Mouse (Mus musculus) cortical plate, adult 2 months (tissue): ENCODE results near the gene Nat10. TPM values are rescaled to one million over a fixed set of nuclear protein-coding genes. Genes with fewer than 3 reads are reported as not detected.

Source experiments
- H3K27ac ChIP-seq: fragments of 200-500 bp; 2 replicates; pipeline ENCODE4 v1.5.1; 2012; ENCODE audit warnings: low read length, control low read depth, inconsistent platforms; ENCODE audit not compliant: insufficient read depth
- H3K4me1 ChIP-seq: fragments of 200-500 bp; 2 replicates; pipeline ENCODE4 v1.6.1; 2011; ENCODE audit warnings: low read length; ENCODE audit not compliant: control insufficient read depth, insufficient read depth
- H3K4me3 ChIP-seq: fragments of 200-500 bp; 2 replicates; pipeline ENCODE4 v1.5.1; 2011; ENCODE audit warnings: mild to moderate bottlenecking, low read length, control low read depth; ENCODE audit not compliant: insufficient read depth
- CTCF ChIP-seq: fragments of 200-500 bp; IDR thresholded peaks from 2 replicates; pipeline ENCODE4 v1.5.1; 2011; ENCODE audit warnings: mild to moderate bottlenecking, control low read depth, low read length; ENCODE audit not compliant: insufficient read depth; ENCODE audit errors: extremely low read depth
- POLR2A ChIP-seq: fragments of 200-500 bp; IDR thresholded peaks from 2 replicates; pipeline ENCODE4 v1.6.1; 2011; ENCODE audit warnings: mild to moderate bottlenecking, low read length, control low read depth; ENCODE audit not compliant: insufficient read depth; ENCODE audit errors: extremely low read depth
- polyA plus RNA-seq: library from polyadenylated mRNA; depleted of rRNA; stranded (reverse); fragments of >200 nt; gene quantifications from 2 replicates; pipeline ENCODE4 v1.2.3, GENCODE M21; 2012; rRNA removed

Gene Nat10
- polyA plus RNA-seq: 45.3 and 46.7 TPM in 2 replicates

- Histone ChIP-seq H3K27ac (no peak within 1 kb of the TSS), H3K4me3 (peak within 1 kb of the TSS; percentile 65), H3K4me1 (no peaks in the 10 kb centered on the region)
- peak; percentile 81; the same call in 1 of the 2 replicates for TF ChIP-seq POLR2A
- no peak for TF ChIP-seq CTCF
These were observed at the start of gene Nat10 for GRCm38 (mm10) chr2:103760906-103761716. Nat10 (minus strand) TSS chr2:103761270.

- no peak overlapping the region for H3K27ac ChIP-seq
- no peaks in the 10 kb centered on the region for H3K4me1 ChIP-seq
- TF ChIP-seq POLR2A: no peak
- TF ChIP-seq CTCF: no peak
- no peak overlapping the region for H3K4me3 ChIP-seq
These were observed 49.3 kb upstream of the Nat10 start for GRCm38 (mm10) chr2:103810412-103810811.

GRCm38 (mm10) chr2:103808466-103808865 lies 47.4 kb upstream of the Nat10 start:
- Histone ChIP-seq H3K4me1 (no peaks in the 10 kb centered on the region), H3K27ac (no peak overlapping the region), H3K4me3 (no peak overlapping the region)
- TF ChIP-seq POLR2A: no peak

GRCm38 (mm10) chr2:103803770-103804530 lies 42.9 kb upstream of the Nat10 start:
- Histone ChIP-seq H3K4me3 (no peak overlapping the region), H3K27ac (no peak overlapping the region), H3K4me1 (no peaks in the 10 kb centered on the region)
- TF ChIP-seq POLR2A (no peak), CTCF (no peak)

DNA sequence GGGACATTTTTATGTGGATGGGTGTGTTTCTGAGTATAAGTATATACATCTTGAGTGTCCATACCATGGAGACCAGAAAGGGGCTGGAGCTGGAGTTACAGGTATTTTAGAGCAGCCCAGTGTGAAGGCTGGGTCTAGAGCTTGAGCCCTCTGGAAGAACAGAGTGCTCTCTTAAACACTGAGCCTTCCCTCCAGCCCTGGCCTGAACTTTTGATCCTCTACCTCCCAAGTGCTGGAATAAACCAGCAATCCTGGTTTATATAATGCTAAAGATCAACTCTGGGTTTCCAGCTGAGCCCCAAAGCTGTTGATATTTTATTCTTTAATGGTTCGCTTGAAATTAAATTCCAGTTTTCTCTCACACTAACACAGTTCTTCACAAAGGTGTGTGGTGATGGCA lies 41.4 kb upstream of the Nat10 start:
- TF ChIP-seq POLR2A (no peak), CTCF (no peak)
- no peak overlapping the region for H3K27ac ChIP-seq
- no peak overlapping the region for H3K4me3 ChIP-seq
- no peaks in the 10 kb centered on the region for H3K4me1 ChIP-seq

- peak within 1 kb of the TSS; percentile 97 for H3K27ac ChIP-seq
- peak; percentile 76 for TF ChIP-seq POLR2A
- no peak for TF ChIP-seq CTCF
- peak within 1 kb of the TSS; percentile 98 for H3K4me3 ChIP-seq
- H3K4me1 ChIP-seq: peaks cover 3% of the 10 kb centered on the region; the same call in 1 of the 2 replicates
These were observed 36.5 kb upstream of the Nat10 start, which contains the start of gene Caprin1 for GRCm38 (mm10) chr2:103797491-103798009. Caprin1 (minus strand) TSS chr2:103797649.

DNA sequence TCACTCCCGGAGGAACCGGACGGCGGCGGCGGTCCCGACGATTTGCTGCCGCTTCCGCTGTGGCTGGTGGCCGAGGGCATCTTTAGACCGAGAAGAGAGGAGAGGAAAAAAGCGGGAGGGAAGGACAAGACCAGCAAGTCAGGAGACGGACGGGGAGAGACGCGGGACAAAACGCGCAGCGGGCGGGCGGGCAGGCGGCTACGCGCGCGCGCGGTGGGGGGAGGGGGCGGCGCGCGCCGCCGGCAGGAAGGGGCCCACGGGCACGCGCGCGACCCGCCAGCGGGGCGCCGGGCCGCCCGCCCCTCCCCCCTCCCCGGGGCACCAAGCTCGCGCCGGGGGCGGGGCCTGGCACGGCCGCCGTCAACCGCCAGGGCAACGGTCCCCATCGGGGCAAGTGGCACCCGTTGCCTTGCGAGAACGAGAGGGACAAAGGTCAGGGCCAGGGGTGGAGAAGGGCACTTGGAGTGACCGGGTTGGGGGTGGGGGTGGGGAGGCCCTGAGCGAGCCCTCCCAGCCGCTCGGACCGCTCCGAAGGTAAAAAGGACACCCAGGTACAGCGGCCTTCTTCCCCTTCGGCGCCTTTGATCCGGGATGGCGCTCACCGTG lies 35.9 kb upstream of the Nat10 start:
- Histone ChIP-seq H3K27ac (peak overlapping the region; percentile 97), H3K4me3 (peak overlapping the region; percentile 98), H3K4me1 (peaks cover 3% of the 10 kb centered on the region; the same call in 1 of the 2 replicates)
- TF ChIP-seq POLR2A (0 out of 2 replicates have a peak, but pooled peaks have one; percentile 31), CTCF (no peak)

GRCm38 (mm10) chr2:103796211-103796860 lies 35.3 kb upstream of the Nat10 start:
- Histone ChIP-seq H3K4me1 (peaks cover 3% of the 10 kb centered on the region; the same call in 1 of the 2 replicates), H3K27ac (peak overlapping the region; percentile 87), H3K4me3 (peak overlapping the region; percentile 98)
- TF ChIP-seq CTCF (no peak), POLR2A (no peak)

DNA sequence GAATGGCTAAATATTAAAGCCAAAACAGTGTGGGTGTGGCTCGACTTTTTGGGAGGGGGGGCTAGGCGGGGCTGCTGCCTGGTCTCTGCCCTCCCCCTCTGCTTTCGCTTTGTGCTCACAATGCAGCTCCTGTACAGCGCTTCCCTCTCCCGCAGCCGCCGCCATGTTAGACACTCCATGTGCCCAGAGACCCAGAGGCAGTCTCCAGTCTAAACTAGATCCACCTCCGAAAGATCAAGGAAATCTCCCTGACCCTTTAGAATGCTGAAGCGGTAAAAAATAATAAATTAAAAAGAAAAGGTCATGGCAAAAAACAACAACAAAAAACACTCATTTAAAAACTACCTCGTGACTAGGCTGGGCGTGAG lies 34.8 kb upstream of the Nat10 start:
- peaks cover 3% of the 10 kb centered on the region; the same call in 1 of the 2 replicates for H3K4me1 ChIP-seq
- H3K4me3 ChIP-seq: peak overlapping the region; percentile 98
- TF ChIP-seq CTCF: no peak
- TF ChIP-seq POLR2A: 0 out of 2 replicates have a peak, but pooled peaks have one; percentile 8
- 0 out of 2 replicates have a peak overlapping the region, but pooled peaks have one; percentile 87 for H3K27ac ChIP-seq
